Mouse (Mus musculus): ENCODE results near the gene Telo2.

DNA sequence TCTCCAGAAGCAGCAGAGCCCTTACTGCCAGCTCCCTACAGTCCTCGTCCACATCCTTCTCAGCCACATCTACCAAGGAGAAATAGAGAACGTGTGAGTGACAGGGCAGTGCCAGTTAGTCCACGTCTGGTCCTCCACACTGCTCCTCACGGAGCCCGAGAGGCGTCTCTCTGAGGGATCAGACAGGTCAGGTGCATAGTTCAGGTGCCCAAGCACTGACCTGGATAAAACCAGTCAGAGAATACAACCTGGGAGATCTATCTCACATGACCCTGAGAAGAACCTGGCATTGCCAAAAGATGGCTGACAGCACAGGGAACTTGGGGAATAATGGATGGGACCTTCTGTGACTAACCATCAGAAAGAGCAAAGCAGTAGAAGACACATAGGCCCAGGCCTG lies 15.7 kb downstream of the Telo2 start:
- TF ChIP-seq CTCF (IDR thresholded peaks at IDR 0.05; ENCODE audit: low read depth, low read length) (no peak), GATA1 (IDR thresholded peaks at IDR 0.05; ENCODE audit: borderline replicate concordance, low read length) (no peak), POLR2AphosphoS5 (IDR thresholded peaks at IDR 0.05; ENCODE audit: insufficient replicate concordance, low read depth, low read length) (no peak), TAL1 (conservative IDR thresholded peaks at IDR 0.05; ENCODE audit: low read depth, low read length) (no peak), GATA2 (IDR thresholded peaks at IDR 0.05; ENCODE audit: borderline replicate concordance, low read depth, low read length) (no peak)
